Mouse (Mus musculus) forebrain, postnatal 0 days (tissue): ENCODE data around the gene Klhl32. TPM values are rescaled to one million over a fixed set of nuclear protein-coding genes. Genes with fewer than 3 reads are reported as not detected.

Experiments
- ATAC-seq: fragments of 200-750 bp; cut with Nextera tagmentation; 2 replicates; pipeline ENCODE4 v1.8.0; 2017; ENCODE audit warnings: mild to moderate bottlenecking, moderate library complexity
- DNase-seq: peaks from one replicate; pipeline ENCODE4 v3.0.0-alpha.2; 2015
- H3K27ac ChIP-seq: fragments of 300-500 bp; sonication (generic); 2 replicates; pipeline ENCODE4 v1.5.1; 2014; ENCODE audit warnings: low read depth, mild to moderate bottlenecking, antibody characterized with exemption, low read length, moderate library complexity, mixed read lengths
- H3K27me3 ChIP-seq: fragments of 300-500 bp; sonication (generic); 2 replicates; pipeline ENCODE4 v1.6.1; 2014; ENCODE audit warnings: mild to moderate bottlenecking, low read length, mixed read lengths; ENCODE audit not compliant: insufficient read depth
- H3K36me3 ChIP-seq: fragments of 300-500 bp; sonication (generic); 2 replicates; pipeline ENCODE4 v1.6.1; 2014; ENCODE audit warnings: mild to moderate bottlenecking, moderate library complexity; ENCODE audit not compliant: insufficient read depth
- H3K4me1 ChIP-seq: fragments of 300-500 bp; sonication (generic); 2 replicates; pipeline ENCODE4 v1.6.1; 2014; ENCODE audit warnings: antibody characterized with exemption; ENCODE audit not compliant: insufficient read depth
- H3K4me2 ChIP-seq: fragments of 300-500 bp; sonication (generic); 2 replicates; pipeline ENCODE4 v1.6.1; 2014; ENCODE audit warnings: low read depth, mild to moderate bottlenecking, moderate library complexity
- H3K4me3 ChIP-seq: fragments of 300-500 bp; sonication (generic); 2 replicates; pipeline ENCODE4 v1.5.1; 2014; ENCODE audit warnings: low read depth, low read length, mixed read lengths
- H3K9ac ChIP-seq: fragments of 300-500 bp; sonication (generic); 2 replicates; pipeline ENCODE4 v1.6.1; 2014; ENCODE audit warnings: mild to moderate bottlenecking
- H3K9me3 ChIP-seq: fragments of 300-500 bp; sonication (generic); 2 replicates; pipeline ENCODE4 v1.6.1; 2016; ENCODE audit warnings: low read length
- CTCF ChIP-seq: sonication (generic); IDR thresholded peaks from 2 replicates; pipeline ENCODE4 v1.5.1; 2016; ENCODE audit warnings: antibody characterized with exemption, control low read depth, low read depth
- whole genome bisulfite sequencing: fragments of 180-500 bp; shearing (Covaris S2); extraction: QIAGEN DNeasy Blood & Tissue Kit; methylation state at CpG from one replicate; pipeline ENCODE4 v1.1.7; 2014; 5-methylcytosine and 5-hydroxymethylcytosine counted together
- polyA plus RNA-seq: library from polyadenylated mRNA; unstranded; fragments of >200 nt; fragmentation: Nextera tagmentation; extraction: Ambion mirVana; gene quantifications from 2 replicates; pipeline ENCODE4 v1.2.1, GENCODE M21; 2015
- total RNA-seq: library from RNA; depleted of rRNA; stranded (reverse); fragments of >200 nt; gene quantifications from 2 replicates; pipeline ENCODE4 v1.2.3, GENCODE M21; 2014

The Klhl32 gene
- total and polyA plus RNA-seq, 2 experiments from 2014 or later: 18.8 to 29.6 TPM

- Histone ChIP-seq H3K4me3 (no peak overlapping the region), H3K36me3 (no peaks in the 10 kb centered on the region), H3K9me3 (no peaks in the 10 kb centered on the region), H3K4me1 (peaks cover 2% of the 10 kb centered on the region), H3K9ac (no peak overlapping the region), H3K4me2 (no peak overlapping the region), H3K27ac (no peak overlapping the region), H3K27me3 (no peaks in the 10 kb centered on the region)
- DNase-seq (no peak), ATAC-seq (no peak)
- 77% methylated on average over 13 of the region's 13 CpGs for WGBS
- TF ChIP-seq CTCF: no peak
Observed at GRCm38 (mm10) chr4:24625951-24626584, 224.9 kb downstream of the Klhl32 start.

- peak; percentile 77 for DNase-seq
- H3K4me1 ChIP-seq: no peaks in the 10 kb centered on the region
- H3K4me3 ChIP-seq: no peak overlapping the region
- peak; percentile 92 for ATAC-seq
- H3K36me3 ChIP-seq: no peaks in the 10 kb centered on the region
- WGBS: 53% methylated on average over 9 of the region's 9 CpGs
- H3K9ac ChIP-seq: no peak overlapping the region
- no peaks in the 10 kb centered on the region for H3K9me3 ChIP-seq
- no peak overlapping the region for H3K27ac ChIP-seq
- H3K27me3 ChIP-seq: no peaks in the 10 kb centered on the region
- no peak for TF ChIP-seq CTCF
- no peak overlapping the region for H3K4me2 ChIP-seq
Observed at GRCm38 (mm10) chr4:24621422-24622187, 229.3 kb downstream of the Klhl32 start.

- no peak overlapping the region for H3K27ac ChIP-seq
- 69% methylated on average over 5 of the region's 5 CpGs for WGBS
- H3K9ac ChIP-seq: no peak overlapping the region
- H3K36me3 ChIP-seq: no peaks in the 10 kb centered on the region
- H3K4me1 ChIP-seq: no peaks in the 10 kb centered on the region
- no peak overlapping the region for H3K4me3 ChIP-seq
- DNase-seq (no peak), ATAC-seq (0 out of 2 replicates have a peak, but pooled peaks have one; percentile 18)
- no peak overlapping the region for H3K4me2 ChIP-seq
- no peaks in the 10 kb centered on the region for H3K27me3 ChIP-seq
- no peak for TF ChIP-seq CTCF
- H3K9me3 ChIP-seq: no peaks in the 10 kb centered on the region
Observed at GRCm38 (mm10) chr4:24620440-24620839, 230.5 kb downstream of the Klhl32 start.

DNA sequence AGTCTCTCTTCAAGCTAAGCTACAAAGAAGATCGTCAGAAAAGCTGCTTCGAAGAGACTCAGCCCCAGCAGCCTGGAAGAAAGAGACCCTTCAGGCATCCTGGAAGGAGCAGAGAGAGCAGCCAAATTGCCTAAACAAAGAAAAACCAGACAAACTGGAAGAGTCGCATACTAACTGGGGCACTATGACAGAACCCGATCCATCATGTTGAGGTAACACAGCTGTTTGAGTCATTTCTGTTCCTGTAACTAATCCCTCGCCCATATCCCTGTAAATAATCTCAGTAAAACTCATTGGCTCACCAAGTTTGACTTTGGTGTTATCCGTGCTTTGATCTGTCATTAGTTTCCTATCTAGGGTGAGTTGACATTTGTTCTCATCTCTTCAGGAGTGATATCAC is 230.9 kb downstream of the Klhl32 start:
- no peaks in the 10 kb centered on the region for H3K4me1 ChIP-seq

GRCm38 (mm10) chr4:24609564-24609963 is 241.4 kb downstream of the Klhl32 start:
- no peak overlapping the region for H3K4me3 ChIP-seq
- no peak overlapping the region for H3K27ac ChIP-seq
- H3K27me3 ChIP-seq: no peaks in the 10 kb centered on the region
- H3K36me3 ChIP-seq: no peaks in the 10 kb centered on the region
- H3K9me3 ChIP-seq: no peaks in the 10 kb centered on the region
- H3K4me2 ChIP-seq: no peak overlapping the region
- WGBS: 100% methylated on average over 2 of the region's 2 CpGs
- DNase-seq (no peak), ATAC-seq (no peak)
- no peak overlapping the region for H3K9ac ChIP-seq
- H3K4me1 ChIP-seq: no peaks in the 10 kb centered on the region
- TF ChIP-seq CTCF: no peak

More for the DNA sequence above, 230.9 kb downstream of the Klhl32 start:
- no peak overlapping the region for H3K9ac ChIP-seq
- WGBS: 72% methylated on average over 6 of the region's 6 CpGs
- TF ChIP-seq CTCF: no peak
- no peak overlapping the region for H3K4me2 ChIP-seq
- H3K27ac ChIP-seq: no peak overlapping the region
- H3K4me3 ChIP-seq: no peak overlapping the region
- DNase-seq (no peak), ATAC-seq (no peak)
- no peaks in the 10 kb centered on the region for H3K36me3 ChIP-seq
- H3K9me3 ChIP-seq: no peaks in the 10 kb centered on the region
- no peaks in the 10 kb centered on the region for H3K27me3 ChIP-seq

- Histone ChIP-seq H3K27me3 (no peaks in the 10 kb centered on the region), H3K9ac (no peak overlapping the region), H3K4me3 (no peak overlapping the region), H3K27ac (no peak overlapping the region), H3K4me1 (no peaks in the 10 kb centered on the region), H3K4me2 (no peak overlapping the region), H3K36me3 (no peaks in the 10 kb centered on the region), H3K9me3 (no peaks in the 10 kb centered on the region)
- no peak for TF ChIP-seq CTCF
- 91% methylated on average over 3 of the region's 3 CpGs for WGBS
- DNase-seq: no peak
- ATAC-seq: no peak
Observed at GRCm38 (mm10) chr4:24609085-24609484, 241.8 kb downstream of the Klhl32 start.

DNA sequence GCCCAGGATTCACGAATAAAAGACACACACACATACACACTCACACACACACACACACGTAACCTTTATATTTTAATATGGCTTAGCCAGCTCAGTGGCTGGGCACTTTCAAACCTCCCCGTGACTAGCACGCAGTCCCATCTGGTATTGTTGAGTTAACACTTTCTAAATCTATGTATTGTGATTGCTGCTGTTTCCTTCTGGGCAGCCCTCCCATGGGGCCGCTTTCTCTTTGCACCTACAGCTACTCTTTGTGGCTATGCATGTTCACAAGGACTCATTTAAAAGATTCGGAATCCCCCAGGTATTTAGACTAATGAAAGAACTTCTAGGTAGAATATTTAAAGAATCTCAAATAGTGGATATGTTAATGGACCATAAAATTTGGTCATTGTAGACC is 249.2 kb downstream of the Klhl32 start:
- Histone ChIP-seq H3K4me3 (no peak overlapping the region), H3K36me3 (no peaks in the 10 kb centered on the region), H3K9ac (no peak overlapping the region), H3K4me2 (no peak overlapping the region), H3K4me1 (no peaks in the 10 kb centered on the region), H3K27me3 (no peaks in the 10 kb centered on the region), H3K9me3 (no peaks in the 10 kb centered on the region), H3K27ac (no peak overlapping the region)
- no peak for TF ChIP-seq CTCF
- WGBS: 77% methylated on average over 6 of the region's 6 CpGs
- DNase-seq (no peak), ATAC-seq (no peak)
